Mouse (Mus musculus): Measurements from ENCODE around the gene Abcg4. TPM values are rescaled to one million over a fixed set of nuclear protein-coding genes. Genes with fewer than 3 reads are reported as not detected.
"Not testable (repeated sequence)": the region's sequence is repeated elsewhere in the genome, so short reads cannot be mapped to it uniquely, and the experiment has no call there.

The Abcg4 gene
- polyA plus RNA-seq, 3 experiments from 2014 or later: not detected

DNA sequence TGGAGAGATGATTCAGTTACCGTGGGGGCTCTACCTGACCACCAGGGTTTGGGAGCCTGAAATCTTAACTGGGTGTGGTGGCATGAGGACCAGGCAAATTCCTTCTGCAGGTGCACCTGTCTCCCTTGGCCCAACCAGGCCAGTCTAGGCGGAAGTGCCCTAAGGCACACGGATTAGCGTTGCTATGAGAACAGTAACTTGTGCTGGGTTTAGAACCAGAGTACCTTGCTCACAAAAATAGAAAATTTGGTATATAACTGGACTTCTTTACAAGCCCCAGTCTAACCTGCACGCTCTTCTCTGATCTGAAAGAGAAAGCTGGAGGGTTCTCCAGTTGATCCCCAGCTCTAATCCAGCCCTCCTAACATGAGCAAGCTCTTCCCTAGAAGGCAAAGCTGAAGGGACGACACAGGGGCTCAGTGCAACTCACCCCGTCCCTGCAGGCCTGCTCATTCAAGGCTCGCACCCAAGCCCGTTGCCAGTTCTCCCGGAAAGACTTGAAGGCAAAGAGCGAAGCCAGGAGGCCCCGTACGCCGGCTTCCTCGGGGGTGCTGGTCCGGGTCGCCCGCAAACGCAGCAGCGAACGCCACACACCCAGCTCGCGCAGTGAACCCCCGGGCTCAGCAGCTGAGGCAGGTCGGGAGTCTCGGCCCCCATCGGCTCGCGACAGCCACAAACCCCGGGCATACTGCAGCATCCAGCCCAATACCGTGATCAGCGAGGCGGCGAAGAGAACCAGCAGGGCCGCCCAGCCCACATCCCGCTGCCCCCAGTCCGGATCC, 30.9 kb upstream of the Abcg4 start:
- ATAC-seq: peak; percentile 17

DNA sequence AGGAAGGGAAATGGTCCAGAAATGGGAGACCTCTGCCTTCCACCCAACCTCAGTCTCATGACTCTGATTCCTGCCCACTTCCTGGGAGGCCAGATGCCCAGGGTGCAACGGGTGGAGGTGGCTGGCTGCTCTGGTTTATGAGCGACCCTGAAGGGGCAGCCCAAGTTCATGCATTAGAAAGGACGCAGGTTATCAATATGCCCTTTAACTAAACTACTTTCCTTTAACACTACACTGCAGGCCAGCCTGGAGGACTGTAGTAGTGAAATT, 30.3 kb upstream of the Abcg4 start:
- no peak for ATAC-seq

GRCm38 (mm10) chr9:44318076-44318825, 29.8 kb upstream of the Abcg4 start:
- no peak for ATAC-seq

DNA sequence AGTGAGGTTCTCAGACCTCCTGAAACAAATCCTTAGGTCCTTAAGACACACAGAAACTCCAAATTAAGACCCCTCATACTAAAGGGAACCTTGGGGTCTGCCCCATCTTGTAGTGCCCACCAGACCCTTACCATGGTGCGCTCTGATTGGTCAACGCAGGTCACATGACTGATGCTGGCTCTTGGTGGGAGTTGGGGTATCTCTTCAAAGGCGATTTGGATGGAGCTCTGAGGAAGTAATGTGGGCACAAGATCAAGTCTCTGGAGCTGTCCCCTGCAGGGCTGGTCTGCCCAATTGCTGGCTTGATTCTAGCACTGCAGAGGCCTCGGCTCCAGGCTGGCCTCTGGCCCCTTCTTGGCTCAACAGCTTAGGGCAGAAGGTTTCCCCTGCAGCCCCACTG, 29.0 kb upstream of the Abcg4 start:
- ATAC-seq: no peak

- no peak for ATAC-seq
Measured at GRCm38 (mm10) chr9:44314910-44315309, 26.5 kb upstream of the Abcg4 start.

- no peak for ATAC-seq
Measured at GRCm38 (mm10) chr9:44314257-44314547, 25.8 kb upstream of the Abcg4 start.

- ATAC-seq: no peak
Measured at GRCm38 (mm10) chr9:44313476-44314256, 25.3 kb upstream of the Abcg4 start.

GRCm38 (mm10) chr9:44311136-44312134, 23.0 kb upstream of the Abcg4 start:
- ATAC-seq: no peak

- ATAC-seq: no peak
Measured at GRCm38 (mm10) chr9:44310750-44311135, 22.3 kb upstream of the Abcg4 start.

- ATAC-seq: no peak
Measured at GRCm38 (mm10) chr9:44309756-44310155, 21.3 kb upstream of the Abcg4 start.

DNA sequence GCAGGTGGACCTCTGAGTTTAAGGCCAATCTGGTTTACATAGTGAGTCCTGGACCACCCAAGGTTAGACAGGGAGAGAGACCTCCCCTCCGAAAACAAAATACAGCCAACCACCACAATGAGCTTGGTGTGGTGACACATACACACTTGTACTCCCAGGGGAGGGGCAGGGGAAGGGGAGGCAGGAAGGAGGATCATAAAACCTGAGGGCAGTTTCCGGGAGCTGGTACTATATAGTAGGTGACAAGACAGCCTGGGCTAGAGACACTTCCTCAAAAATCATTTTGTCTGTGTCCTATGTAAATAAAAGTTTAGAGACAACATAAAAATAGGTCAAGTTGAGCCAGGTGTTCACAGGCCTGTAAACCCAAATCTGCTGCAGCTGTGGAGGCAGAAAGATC, 18.8 kb upstream of the Abcg4 start:
- no peak for ATAC-seq

GRCm38 (mm10) chr9:44306532-44306931, 18.1 kb upstream of the Abcg4 start:
- no peak for ATAC-seq

GRCm38 (mm10) chr9:44305466-44306079, 17.2 kb upstream of the Abcg4 start, which contains the start of gene Hinfp:
TSS of gene Hinfp (minus strand) at chr9:44305671.
- ATAC-seq: peak; percentile 98

- not testable (repeated sequence) for ATAC-seq
Measured at GRCm38 (mm10) chr9:44300001-44300400, 11.6 kb upstream of the Abcg4 start.

DNA sequence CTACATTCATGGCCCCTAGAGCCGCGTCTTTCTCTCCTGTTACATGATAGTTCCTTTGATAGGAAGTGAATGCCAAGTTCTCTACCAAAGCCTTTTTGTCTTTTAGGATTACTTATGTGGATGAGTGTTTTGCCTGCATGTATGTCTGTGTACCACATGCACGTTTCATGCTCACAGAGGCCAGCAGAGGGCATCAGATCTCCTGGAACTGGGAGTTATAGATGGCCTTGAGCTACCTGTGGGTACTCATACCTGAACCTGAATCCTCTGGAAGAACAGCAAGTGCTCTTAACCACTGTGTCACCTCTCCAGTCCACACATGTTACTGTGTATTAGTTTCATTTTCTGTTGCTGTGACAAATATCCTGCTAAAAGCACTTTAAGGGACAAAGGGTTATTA, 4.1 kb upstream of the Abcg4 start:
- ATAC-seq: no peak

- no peak for ATAC-seq
Measured at GRCm38 (mm10) chr9:44288959-44289291, 510 bp upstream of the Abcg4 start.

GRCm38 (mm10) chr9:44287401-44288075, 877 bp downstream of the Abcg4 start:
- ATAC-seq: no peak

DNA sequence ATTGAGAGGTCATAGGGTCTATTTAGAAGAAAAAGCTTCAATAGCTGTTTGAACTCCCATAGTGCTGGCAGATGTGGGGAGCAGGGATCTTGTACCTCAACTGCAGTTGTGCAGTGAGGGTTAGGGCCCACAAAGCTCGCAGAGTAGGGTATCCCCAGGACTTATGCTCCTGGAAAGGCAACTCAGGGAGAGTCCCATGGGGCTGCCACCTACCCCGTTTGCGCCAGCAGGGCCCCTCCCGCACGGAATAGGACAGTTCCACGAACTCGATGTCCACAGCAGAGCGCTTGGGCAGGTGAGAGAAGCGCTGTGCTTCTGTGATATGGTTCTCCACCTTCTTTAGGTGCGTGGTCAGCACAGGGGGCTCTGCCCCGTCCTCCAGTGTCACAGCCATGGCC, 1.4 kb downstream of the Abcg4 start:
- ATAC-seq: no peak

- ATAC-seq: no peak
Measured at GRCm38 (mm10) chr9:44286256-44286850, 2.1 kb downstream of the Abcg4 start.

DNA sequence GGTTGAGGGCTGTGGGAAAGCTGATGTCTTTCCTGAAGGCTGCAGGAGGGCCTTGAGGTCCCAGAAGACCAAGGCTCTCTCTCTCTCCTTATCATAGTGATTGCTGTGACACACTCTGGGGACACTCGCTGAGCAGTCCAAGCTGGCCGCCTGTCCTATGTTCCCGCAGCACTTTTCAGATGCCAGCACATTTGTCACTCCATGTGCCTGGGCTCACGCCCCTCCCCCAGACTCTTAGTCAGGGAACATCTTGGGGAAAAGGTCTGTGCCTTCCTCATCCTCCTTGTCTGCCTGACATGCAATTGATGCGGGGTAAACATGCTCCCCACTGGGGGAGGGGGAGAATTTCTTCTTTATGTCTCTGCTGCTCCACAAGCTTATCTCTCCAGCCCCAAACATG, 5.2 kb downstream of the Abcg4 start:
- ATAC-seq: no peak

DNA sequence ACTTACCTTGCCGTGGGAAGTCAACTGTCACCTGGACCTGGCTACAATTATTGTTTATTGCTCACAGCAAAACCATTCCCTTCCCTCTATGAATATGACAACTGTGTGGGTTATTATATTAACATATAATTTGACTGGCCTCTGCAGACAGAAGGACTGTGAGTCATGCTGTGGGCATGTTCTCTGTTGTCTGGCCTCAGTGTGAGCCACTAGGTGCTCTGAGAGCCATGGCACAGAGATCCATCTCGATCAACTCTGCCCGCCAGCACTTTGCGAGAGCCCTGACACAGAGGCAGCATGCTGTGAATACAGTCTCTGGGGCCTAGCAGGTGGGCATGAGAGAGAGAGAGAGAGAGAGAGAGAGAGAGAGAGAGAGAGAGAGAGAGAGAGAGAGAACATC, 18.4 kb downstream of the Abcg4 start:
- no peak for ATAC-seq
